Mouse (Mus musculus) forebrain, embryonic 16.5 days (tissue): ENCODE results near the gene Dclk2. TPM values are rescaled to one million over a fixed set of nuclear protein-coding genes. Genes with fewer than 3 reads are reported as not detected.

ENCODE experiments used
- ATAC-seq: fragments of 200-750 bp; cut with Nextera tagmentation; 2 replicates; pipeline ENCODE4 v1.8.0; 2017; ENCODE audit warnings: mild to moderate bottlenecking, moderate library complexity
- H3K27ac ChIP-seq: fragments of 300-500 bp; sonication (generic); 2 replicates; pipeline ENCODE4 v1.5.1; 2014; ENCODE audit warnings: low read length, control low read depth
- H3K27me3 ChIP-seq: fragments of 300-500 bp; sonication (generic); replicated peaks from 2 replicates; pipeline ENCODE4 v1.6.1; 2014; ENCODE audit warnings: low read length; ENCODE audit not compliant: control insufficient read depth, insufficient read depth
- H3K36me3 ChIP-seq: fragments of 300-500 bp; sonication (generic); 2 replicates; pipeline ENCODE4 v1.6.1; 2014; ENCODE audit not compliant: control insufficient read depth, insufficient read depth
- H3K4me1 ChIP-seq: fragments of 300-500 bp; sonication (generic); replicated peaks from 2 replicates; pipeline ENCODE4 v1.6.1; 2014; ENCODE audit warnings: low read length; ENCODE audit not compliant: control insufficient read depth, insufficient read depth
- H3K4me2 ChIP-seq: fragments of 300-500 bp; sonication (generic); 2 replicates; pipeline ENCODE4 v1.6.1; 2014; ENCODE audit warnings: mild to moderate bottlenecking, low read length, control low read depth
- H3K4me3 ChIP-seq: fragments of 300-500 bp; sonication (generic); replicated peaks from 2 replicates; pipeline ENCODE4 v1.5.1; 2014; ENCODE audit warnings: mild to moderate bottlenecking, low read length, control low read depth
- H3K9ac ChIP-seq: fragments of 300-500 bp; sonication (generic); replicated peaks from 2 replicates; pipeline ENCODE4 v1.6.1; 2014; ENCODE audit warnings: low read depth, low read length, control low read depth
- H3K9me3 ChIP-seq: fragments of 300-500 bp; sonication (generic); 2 replicates; pipeline ENCODE4 v1.6.1; 2016; ENCODE audit warnings: low read length; ENCODE audit not compliant: control insufficient read depth
- WGBS: fragments of 180-500 bp; shearing (Covaris S2); extraction: QIAGEN DNeasy Blood & Tissue Kit; methylation state at CpG from one replicate; pipeline ENCODE4 v1.1.7; 2014; 5-methylcytosine and 5-hydroxymethylcytosine counted together
- polyA plus RNA-seq: library from polyadenylated mRNA; unstranded; fragments of >200 nt; fragmentation: Nextera tagmentation; extraction: Ambion mirVana; gene quantifications from 2 replicates; pipeline ENCODE4 v1.2.1, GENCODE M21; 2015

Gene Dclk2
- 102 and 104 TPM in 2 replicates for polyA plus RNA-seq

GRCm38 (mm10) chr3:86920343-86921083 is at the start of gene Dclk2:
Gene Dclk2 (minus strand): TSS chr3:86920852.
- peak; percentile 87 for ATAC-seq
- peak within 1 kb of the TSS; percentile 96 for H3K27ac ChIP-seq
- H3K4me3 ChIP-seq = peak within 1 kb of the TSS; percentile 90
- H3K9ac ChIP-seq = peak within 1 kb of the TSS; percentile 96
- under 1% methylated on average over 60 of the region's 91 CpGs for WGBS
- H3K36me3 ChIP-seq = 0 out of 2 replicates have a peak, but pooled peaks cover 2% of the 10 kb centered on the region
- peak within 1 kb of the TSS; percentile 73 for H3K4me2 ChIP-seq
- H3K4me1 ChIP-seq = peaks cover 35% of the 10 kb centered on the region
- H3K27me3 ChIP-seq = no peaks in the 10 kb centered on the region
- no peaks in the 10 kb centered on the region for H3K9me3 ChIP-seq

- H3K4me1 ChIP-seq = no peaks in the 10 kb centered on the region
- no peaks in the 10 kb centered on the region for H3K9me3 ChIP-seq
- no peak overlapping the region for H3K4me3 ChIP-seq
- no peaks in the 10 kb centered on the region for H3K27me3 ChIP-seq
- no peaks in the 10 kb centered on the region for H3K36me3 ChIP-seq
- no peak overlapping the region for H3K9ac ChIP-seq
- no peak overlapping the region for H3K27ac ChIP-seq
- no peak overlapping the region for H3K4me2 ChIP-seq
- WGBS = 78% methylated on average over 17 of the region's 17 CpGs
- no peak for ATAC-seq
Measured at GRCm38 (mm10) chr3:86962665-86963435, 42.2 kb upstream of the Dclk2 start.

GRCm38 (mm10) chr3:86961395-86961669 is 40.7 kb upstream of the Dclk2 start:
- Histone ChIP-seq H3K36me3 (no peaks in the 10 kb centered on the region), H3K4me1 (no peaks in the 10 kb centered on the region), H3K9me3 (no peaks in the 10 kb centered on the region), H3K27ac (no peak overlapping the region), H3K27me3 (no peaks in the 10 kb centered on the region), H3K4me2 (no peak overlapping the region), H3K4me3 (no peak overlapping the region), H3K9ac (no peak overlapping the region)
- WGBS = 91% methylated on average over 2 of the region's 2 CpGs
- ATAC-seq = no peak

- Histone ChIP-seq H3K36me3 (no peaks in the 10 kb centered on the region), H3K27me3 (no peaks in the 10 kb centered on the region), H3K9ac (no peak overlapping the region), H3K4me3 (no peak overlapping the region), H3K4me1 (no peaks in the 10 kb centered on the region), H3K27ac (no peak overlapping the region), H3K9me3 (no peaks in the 10 kb centered on the region), H3K4me2 (no peak overlapping the region)
- no peak for ATAC-seq
- WGBS = 90% methylated on average over 17 of the region's 17 CpGs
Measured at GRCm38 (mm10) chr3:86960656-86961394, 40.2 kb upstream of the Dclk2 start.

GRCm38 (mm10) chr3:86959088-86959487 is 38.4 kb upstream of the Dclk2 start:
- Histone ChIP-seq H3K27me3 (no peaks in the 10 kb centered on the region), H3K4me1 (no peaks in the 10 kb centered on the region), H3K4me2 (no peak overlapping the region), H3K9ac (no peak overlapping the region), H3K36me3 (no peaks in the 10 kb centered on the region), H3K9me3 (no peaks in the 10 kb centered on the region), H3K27ac (no peak overlapping the region), H3K4me3 (no peak overlapping the region)
- WGBS = 94% methylated on average over 7 of the region's 7 CpGs
- ATAC-seq = no peak

- H3K4me2 ChIP-seq = no peak overlapping the region
- no peak overlapping the region for H3K4me3 ChIP-seq
- no peaks in the 10 kb centered on the region for H3K4me1 ChIP-seq
- no peak for ATAC-seq
- H3K9ac ChIP-seq = no peak overlapping the region
- no peak overlapping the region for H3K27ac ChIP-seq
- no peaks in the 10 kb centered on the region for H3K36me3 ChIP-seq
- no peaks in the 10 kb centered on the region for H3K27me3 ChIP-seq
- peaks cover 6% of the 10 kb centered on the region; the same call in 1 of the 2 replicates for H3K9me3 ChIP-seq
- 45% methylated on average over 4 of the region's 4 CpGs for WGBS
Measured at GRCm38 (mm10) chr3:86955376-86955775, 34.7 kb upstream of the Dclk2 start.

GRCm38 (mm10) chr3:86954521-86954920 is 33.9 kb upstream of the Dclk2 start:
- Histone ChIP-seq H3K9ac (no peak overlapping the region), H3K36me3 (no peaks in the 10 kb centered on the region), H3K4me1 (no peaks in the 10 kb centered on the region), H3K4me2 (no peak overlapping the region), H3K27ac (no peak overlapping the region), H3K27me3 (no peaks in the 10 kb centered on the region), H3K4me3 (no peak overlapping the region), H3K9me3 (peaks cover 6% of the 10 kb centered on the region; the same call in 1 of the 2 replicates)
- WGBS = 91% methylated on average over 1 of the region's 1 CpGs
- no peak for ATAC-seq

GRCm38 (mm10) chr3:86953819-86954218 is 33.2 kb upstream of the Dclk2 start:
- WGBS = 89% methylated on average over 4 of the region's 4 CpGs
- Histone ChIP-seq H3K27ac (no peak overlapping the region), H3K4me2 (no peak overlapping the region), H3K9ac (no peak overlapping the region), H3K9me3 (peaks cover 6% of the 10 kb centered on the region; the same call in 1 of the 2 replicates), H3K4me1 (no peaks in the 10 kb centered on the region), H3K27me3 (no peaks in the 10 kb centered on the region), H3K36me3 (no peaks in the 10 kb centered on the region), H3K4me3 (no peak overlapping the region)
- no peak for ATAC-seq

- Histone ChIP-seq H3K27ac (no peak overlapping the region), H3K4me2 (no peak overlapping the region), H3K4me1 (no peaks in the 10 kb centered on the region), H3K27me3 (no peaks in the 10 kb centered on the region), H3K4me3 (no peak overlapping the region), H3K9ac (no peak overlapping the region), H3K36me3 (no peaks in the 10 kb centered on the region), H3K9me3 (peaks cover 6% of the 10 kb centered on the region; the same call in 1 of the 2 replicates)
- 29% methylated on average over 2 of the region's 2 CpGs for WGBS
- no peak for ATAC-seq
Measured at GRCm38 (mm10) chr3:86950652-86951051, 30.0 kb upstream of the Dclk2 start.
